Mouse (Mus musculus): ENCODE results near the gene Tspan13.

DNA sequence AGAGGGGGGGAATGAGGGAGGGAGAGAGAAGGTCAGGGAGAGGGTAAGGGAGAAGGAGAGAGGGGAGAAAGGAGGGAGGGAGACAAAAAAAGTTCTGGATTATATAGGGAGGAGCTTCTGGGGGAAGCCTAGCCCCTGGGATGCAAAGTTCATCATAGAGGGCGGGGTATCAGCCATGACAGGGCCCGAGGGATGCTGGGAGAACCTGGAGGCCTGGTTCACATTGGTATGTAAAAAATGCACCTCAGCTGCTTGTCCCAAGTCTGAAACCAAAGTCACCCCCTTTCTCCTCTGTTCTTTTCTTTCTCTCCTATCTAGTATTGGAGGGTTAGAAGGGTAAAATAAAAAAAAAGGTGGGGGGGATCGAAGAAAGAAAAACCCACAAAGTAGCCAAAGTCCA, 22.2 kb downstream of the Tspan13 start:
- no peak for TF ChIP-seq CTCF (conservative IDR thresholded peaks at IDR 0.05; ENCODE audit: insufficient read depth, insufficient read length, low read depth, low read length)
- no peak for TF ChIP-seq POLR2A (IDR thresholded peaks at IDR 0.05; ENCODE audit: low read depth, low read length)
